Mouse (Mus musculus): Measurements from ENCODE around the gene Nynrin.

GRCm38 (mm10) chr14:55852646-55853551 is 911 bp upstream of the Nynrin start:
- no peak for TF ChIP-seq CTCF (IDR thresholded peaks at IDR 0.05; ENCODE audit: low read depth, low read length)
- no peak for TF ChIP-seq GATA2 (IDR thresholded peaks at IDR 0.05; ENCODE audit: borderline replicate concordance, low read depth, low read length)
- TF ChIP-seq POLR2AphosphoS5 (IDR thresholded peaks at IDR 0.05; ENCODE audit: insufficient replicate concordance, low read depth, low read length): no peak
- no peak for TF ChIP-seq GATA1 (IDR thresholded peaks at IDR 0.05; ENCODE audit: borderline replicate concordance, low read length)
